Mouse (Mus musculus): ENCODE data around the gene E330009J07Rik. TPM values are rescaled to one million over a fixed set of nuclear protein-coding genes. Genes with fewer than 3 reads are reported as not detected.

E330009J07Rik gene
- polyA plus RNA-seq, 1 experiment from 2014 or later = 7.5 TPM

GRCm38 (mm10) chr6:40465710-40466109 lies 29.8 kb upstream of the E330009J07Rik start:
- WGBS = 43% methylated on average over 6 of the region's 6 CpGs
- ATAC-seq (no peak), DNase-seq (ENCODE audit: low spot score) (peak; percentile 6)
- H3K27ac ChIP-seq (ENCODE audit: low read length) = no peak overlapping the region
- H3K4me3 ChIP-seq (ENCODE audit: low read depth, low read length) = no peak overlapping the region
- TF ChIP-seq EP300 (IDR thresholded peaks at IDR 0.05) (no peak), CTCF (IDR thresholded peaks at IDR 0.05) (peak; percentile 57)
- H3K9ac ChIP-seq (replicated peaks; ENCODE audit: low read depth) = no peak overlapping the region
- H3K27me3 ChIP-seq (replicated peaks; ENCODE audit: insufficient read depth, low read length) = no peaks in the 10 kb centered on the region
- H3K9me3 ChIP-seq (ENCODE audit: low read length) = no peaks in the 10 kb centered on the region
- no peaks in the 10 kb centered on the region for H3K36me3 ChIP-seq (ENCODE audit: insufficient read depth, low read length)
- no peaks in the 10 kb centered on the region for H3K4me1 ChIP-seq (ENCODE audit: insufficient read depth, low read depth, low read length)
- H3K4me2 ChIP-seq (replicated peaks; ENCODE audit: low read depth, low read length) = no peak overlapping the region

- Histone ChIP-seq H3K4me2 (replicated peaks; ENCODE audit: low read depth, low read length) (no peak overlapping the region), H3K9me3 (ENCODE audit: low read length) (no peaks in the 10 kb centered on the region), H3K27ac (ENCODE audit: low read length) (no peak overlapping the region), H3K9ac (replicated peaks; ENCODE audit: low read depth) (no peak overlapping the region), H3K4me3 (ENCODE audit: low read depth, low read length) (no peak overlapping the region), H3K27me3 (replicated peaks; ENCODE audit: insufficient read depth, low read length) (no peaks in the 10 kb centered on the region), H3K4me1 (ENCODE audit: insufficient read depth, low read depth, low read length) (no peaks in the 10 kb centered on the region), H3K36me3 (ENCODE audit: insufficient read depth, low read length) (no peaks in the 10 kb centered on the region)
- WGBS = 24% methylated on average over 7 of the region's 7 CpGs
- ATAC-seq (no peak), DNase-seq (ENCODE audit: low spot score) (peak; percentile 57)
- peak; percentile 66 for TF ChIP-seq CTCF (IDR thresholded peaks at IDR 0.05)
- no peak for TF ChIP-seq EP300 (IDR thresholded peaks at IDR 0.05)
Observed at GRCm38 (mm10) chr6:40454436-40455041, 18.6 kb upstream of the E330009J07Rik start.

DNA sequence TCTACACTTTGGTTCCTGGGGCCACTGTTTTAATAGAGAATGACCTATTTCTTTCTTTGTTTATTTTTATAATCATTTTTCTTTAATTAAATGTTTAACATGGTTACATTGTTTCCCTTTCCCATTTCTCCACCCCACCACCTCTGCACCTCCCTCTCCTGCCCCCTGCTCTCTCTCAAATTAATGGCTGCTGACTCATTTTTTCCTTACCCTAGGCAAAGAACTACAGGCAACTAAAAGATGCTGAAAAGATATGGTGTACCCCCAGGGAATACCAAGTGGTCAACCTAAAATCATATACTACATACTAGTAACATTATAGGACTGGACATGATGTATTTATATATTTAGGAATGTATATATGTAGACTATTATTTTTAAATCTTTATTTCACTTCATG lies 12.7 kb upstream of the E330009J07Rik start:
- ATAC-seq (no peak), DNase-seq (ENCODE audit: low spot score) (no peak)
- Histone ChIP-seq H3K36me3 (ENCODE audit: insufficient read depth, low read length) (no peaks in the 10 kb centered on the region), H3K9ac (replicated peaks; ENCODE audit: low read depth) (no peak overlapping the region), H3K9me3 (ENCODE audit: low read length) (no peaks in the 10 kb centered on the region), H3K4me1 (ENCODE audit: insufficient read depth, low read depth, low read length) (no peaks in the 10 kb centered on the region), H3K27ac (ENCODE audit: low read length) (no peak overlapping the region), H3K4me2 (replicated peaks; ENCODE audit: low read depth, low read length) (no peak overlapping the region), H3K4me3 (ENCODE audit: low read depth, low read length) (no peak overlapping the region), H3K27me3 (replicated peaks; ENCODE audit: insufficient read depth, low read length) (no peaks in the 10 kb centered on the region)
- no peak for TF ChIP-seq EP300 (IDR thresholded peaks at IDR 0.05)
- TF ChIP-seq CTCF (IDR thresholded peaks at IDR 0.05) = no peak

- 17% methylated on average over 10 of the region's 10 CpGs for WGBS
- Histone ChIP-seq H3K4me2 (replicated peaks; ENCODE audit: low read depth, low read length) (no peak overlapping the region), H3K4me1 (ENCODE audit: insufficient read depth, low read depth, low read length) (no peaks in the 10 kb centered on the region), H3K9ac (replicated peaks; ENCODE audit: low read depth) (no peak overlapping the region), H3K36me3 (ENCODE audit: insufficient read depth, low read length) (no peaks in the 10 kb centered on the region), H3K27ac (ENCODE audit: low read length) (no peak overlapping the region), H3K27me3 (replicated peaks; ENCODE audit: insufficient read depth, low read length) (no peaks in the 10 kb centered on the region), H3K4me3 (ENCODE audit: low read depth, low read length) (no peak overlapping the region), H3K9me3 (ENCODE audit: low read length) (no peaks in the 10 kb centered on the region)
- TF ChIP-seq CTCF (IDR thresholded peaks at IDR 0.05) (no peak), EP300 (IDR thresholded peaks at IDR 0.05) (no peak)
- DNase-seq (ENCODE audit: low spot score) = no peak
- ATAC-seq = no peak
Observed at GRCm38 (mm10) chr6:40443281-40443928, 7.5 kb upstream of the E330009J07Rik start.

- Histone ChIP-seq H3K4me2 (replicated peaks; ENCODE audit: low read depth, low read length) (no peak overlapping the region), H3K9me3 (ENCODE audit: low read length) (no peaks in the 10 kb centered on the region), H3K9ac (replicated peaks; ENCODE audit: low read depth) (no peak overlapping the region), H3K4me1 (ENCODE audit: insufficient read depth, low read depth, low read length) (no peaks in the 10 kb centered on the region), H3K27me3 (replicated peaks; ENCODE audit: insufficient read depth, low read length) (no peaks in the 10 kb centered on the region), H3K4me3 (ENCODE audit: low read depth, low read length) (no peak overlapping the region), H3K36me3 (ENCODE audit: insufficient read depth, low read length) (no peaks in the 10 kb centered on the region), H3K27ac (ENCODE audit: low read length) (no peak overlapping the region)
- DNase-seq (ENCODE audit: low spot score) (no peak), ATAC-seq (no peak)
- TF ChIP-seq CTCF (IDR thresholded peaks at IDR 0.05) = peak; percentile 33; the same call in 1 of the 2 replicates
- TF ChIP-seq EP300 (IDR thresholded peaks at IDR 0.05) = no peak
- WGBS = 35% methylated on average over 3 of the region's 3 CpGs
Observed at GRCm38 (mm10) chr6:40441755-40442154, 5.8 kb upstream of the E330009J07Rik start.

GRCm38 (mm10) chr6:40441276-40441675 lies 5.3 kb upstream of the E330009J07Rik start:
- Histone ChIP-seq H3K9me3 (ENCODE audit: low read length) (no peaks in the 10 kb centered on the region), H3K4me1 (ENCODE audit: insufficient read depth, low read depth, low read length) (no peaks in the 10 kb centered on the region), H3K27ac (ENCODE audit: low read length) (no peak overlapping the region), H3K27me3 (replicated peaks; ENCODE audit: insufficient read depth, low read length) (no peaks in the 10 kb centered on the region), H3K4me3 (ENCODE audit: low read depth, low read length) (no peak overlapping the region), H3K4me2 (replicated peaks; ENCODE audit: low read depth, low read length) (no peak overlapping the region), H3K9ac (replicated peaks; ENCODE audit: low read depth) (no peak overlapping the region), H3K36me3 (ENCODE audit: insufficient read depth, low read length) (no peaks in the 10 kb centered on the region)
- TF ChIP-seq EP300 (IDR thresholded peaks at IDR 0.05) (no peak), CTCF (IDR thresholded peaks at IDR 0.05) (no peak)
- DNase-seq (ENCODE audit: low spot score) = no peak
- ATAC-seq = no peak
- 68% methylated on average over 3 of the region's 3 CpGs for WGBS

Data from lung, postnatal 0 days (tissue).